Mouse (Mus musculus): ENCODE measurements at regions not wholly inside any gene's neighbourhood (a gene's known extent, or its start where the extent isn't known, plus 50 kb on each side); places are given as distances from the start of the nearest gene placed in this dataset.
A peak's percentile ranks its signal among the peaks of the same experiment; 100 is the strongest.

DNA sequence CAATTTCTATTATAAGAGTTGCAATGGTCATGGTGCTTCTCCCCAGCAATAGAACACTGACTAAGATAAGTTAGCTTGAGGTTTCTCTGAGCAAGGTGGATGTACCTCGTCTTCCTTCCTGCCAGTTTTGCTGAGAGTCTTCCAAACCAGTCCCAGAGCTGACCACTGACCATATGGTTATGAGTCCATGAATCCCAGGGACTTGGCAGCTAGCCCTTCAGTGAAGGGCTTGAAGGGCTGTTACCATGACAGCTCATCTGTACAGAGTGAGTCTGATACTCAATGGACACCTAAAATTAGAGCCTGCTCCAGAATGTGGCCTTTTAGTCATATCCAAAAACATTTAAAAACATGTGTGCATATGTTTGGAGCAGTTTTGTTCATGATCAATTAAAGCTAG lies 297.5 kb upstream of the Thsd7b start:
- DNase-seq (ENCODE audit: low read depth, low spot score): no peak

- no peak for DNase-seq (ENCODE audit: low read depth, low spot score)
Measured at GRCm38 (mm10) chr1:128951436-128951835, 321.7 kb upstream of the Thsd7b start.

DNA sequence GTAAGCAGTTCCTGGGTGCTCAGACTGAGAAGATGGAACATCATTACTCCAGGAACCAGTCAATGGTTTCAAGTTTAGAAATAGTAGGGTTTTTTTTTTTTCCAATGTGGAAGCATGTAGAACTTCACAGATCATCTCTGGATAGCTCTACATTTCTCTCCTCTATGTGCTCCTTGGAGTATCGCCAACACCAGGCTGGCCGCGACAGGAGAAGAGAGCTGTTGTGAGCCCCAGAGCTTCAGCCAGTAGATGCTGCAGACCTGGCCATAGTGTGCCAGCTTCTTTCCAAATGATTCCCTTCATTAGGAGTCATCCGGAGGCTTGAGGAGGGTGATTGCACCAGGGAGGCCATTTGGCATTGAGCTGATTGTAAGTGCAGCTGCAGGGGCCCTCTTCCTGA lies 322.6 kb upstream of the Thsd7b start:
- no peak for DNase-seq (ENCODE audit: low read depth, low spot score)

- no peak for DNase-seq (ENCODE audit: low read depth, low spot score)
Measured at GRCm38 (mm10) chr1:128914811-128915210, 322.7 kb upstream of the Cxcr4 start.

DNA sequence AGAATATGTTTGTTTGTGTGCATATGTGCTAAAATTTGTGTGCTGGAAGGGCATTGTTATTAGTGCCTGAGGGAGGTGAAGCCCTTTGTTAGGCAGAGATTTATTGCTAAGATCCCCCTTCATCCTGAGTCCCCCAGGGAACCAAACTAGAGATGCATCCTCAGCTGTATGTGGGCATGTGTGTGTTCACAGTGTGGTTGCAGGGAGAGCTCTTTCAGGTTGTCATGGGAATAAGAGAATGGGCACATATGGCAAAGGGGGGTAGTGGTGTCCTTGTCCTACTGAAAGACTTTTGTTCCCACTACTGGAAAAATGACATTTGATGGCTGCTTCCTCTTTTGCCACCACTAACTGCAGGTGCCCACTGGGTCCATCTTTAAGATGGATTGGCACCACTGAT lies 320.4 kb upstream of the Cxcr4 start:
- peak; percentile 26 for DNase-seq (ENCODE audit: low read depth, low spot score)

DNA sequence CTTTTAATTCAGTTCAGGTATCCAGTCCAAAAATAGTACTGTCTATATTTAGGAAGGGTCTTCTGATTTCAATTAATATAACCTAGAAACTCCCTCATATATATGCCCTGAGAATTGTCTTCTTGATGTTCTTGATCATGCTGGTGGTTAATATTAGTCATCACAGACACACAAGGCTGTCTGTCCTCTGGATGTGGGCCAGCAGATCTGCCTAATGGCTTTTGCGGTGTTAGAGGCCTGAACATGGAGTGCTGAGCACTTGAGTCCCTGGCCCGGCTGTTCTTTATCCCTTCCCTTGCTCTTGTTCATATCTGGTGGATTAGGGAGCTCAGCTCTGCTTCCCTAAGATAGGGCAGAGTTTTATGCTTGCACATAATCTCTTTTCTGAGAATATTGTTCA lies 315.5 kb upstream of the Cxcr4 start:
- no peak for DNase-seq (ENCODE audit: low read depth, low spot score)

DNA sequence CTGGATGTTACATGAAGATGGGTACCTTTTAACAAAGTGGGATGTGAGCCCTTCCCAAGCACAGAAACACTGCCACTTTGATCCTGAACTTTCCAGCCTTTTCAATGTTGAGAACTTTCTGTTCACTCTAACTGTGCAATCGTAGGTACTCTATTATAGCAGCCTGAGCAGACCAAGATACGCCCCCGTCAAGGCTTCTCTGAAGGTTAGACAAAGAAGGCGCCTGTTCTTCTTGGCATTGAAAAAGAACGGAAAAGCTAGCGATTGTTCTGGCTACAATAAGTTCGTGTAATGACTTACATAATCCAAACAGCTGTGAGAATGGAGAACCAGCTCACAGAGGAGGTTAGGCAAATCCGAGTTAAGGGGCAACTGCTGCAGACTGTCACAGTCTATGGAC lies 305.9 kb upstream of the Cxcr4 start:
- DNase-seq (ENCODE audit: low read depth, low spot score): peak; percentile 44

DNA sequence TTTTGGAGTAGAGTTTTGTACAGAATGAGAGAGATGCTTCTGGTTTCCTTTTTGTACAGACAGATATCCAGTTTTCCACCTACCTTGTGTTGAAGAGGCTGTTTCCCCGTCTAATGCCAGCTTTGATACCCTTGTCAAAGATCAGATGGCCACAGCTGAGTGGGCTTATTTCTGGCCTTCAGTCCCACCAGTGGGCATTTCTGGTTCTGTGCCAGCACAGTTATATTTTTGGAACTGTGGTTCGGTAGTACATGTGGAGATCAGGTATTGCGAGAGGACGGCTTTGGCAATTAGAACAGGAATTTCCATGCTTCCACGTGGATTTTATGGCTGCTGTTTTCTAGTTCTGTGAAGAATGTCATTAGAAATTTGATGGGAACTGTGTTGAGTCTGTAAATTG lies 302.5 kb upstream of the Cxcr4 start:
- DNase-seq (ENCODE audit: low read depth, low spot score): no peak

GRCm38 (mm10) chr1:128878291-128878690 lies 286.2 kb upstream of the Cxcr4 start:
- DNase-seq (ENCODE audit: low read depth, low spot score): peak; percentile 50

DNA sequence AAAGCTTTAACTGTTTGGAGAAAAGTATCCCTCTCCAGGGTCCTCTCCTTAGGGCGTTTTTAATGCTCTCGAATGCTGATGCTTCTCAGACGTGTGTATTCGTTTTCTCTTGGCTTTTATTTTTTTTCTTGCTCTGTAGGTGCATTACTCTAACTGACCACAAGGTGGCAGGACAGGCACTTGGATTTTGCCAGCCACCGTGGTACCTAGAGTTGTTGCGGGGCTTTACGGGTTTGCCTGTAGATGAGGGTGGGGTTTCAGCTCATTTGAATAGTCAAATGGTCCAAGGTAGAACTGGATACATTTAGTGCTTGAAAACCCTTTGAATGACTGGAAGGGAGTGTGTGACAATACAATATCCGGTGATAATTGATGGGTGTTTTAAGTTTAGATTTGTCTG lies 283.2 kb upstream of the Cxcr4 start:
- DNase-seq (ENCODE audit: low read depth, low spot score): no peak

DNA sequence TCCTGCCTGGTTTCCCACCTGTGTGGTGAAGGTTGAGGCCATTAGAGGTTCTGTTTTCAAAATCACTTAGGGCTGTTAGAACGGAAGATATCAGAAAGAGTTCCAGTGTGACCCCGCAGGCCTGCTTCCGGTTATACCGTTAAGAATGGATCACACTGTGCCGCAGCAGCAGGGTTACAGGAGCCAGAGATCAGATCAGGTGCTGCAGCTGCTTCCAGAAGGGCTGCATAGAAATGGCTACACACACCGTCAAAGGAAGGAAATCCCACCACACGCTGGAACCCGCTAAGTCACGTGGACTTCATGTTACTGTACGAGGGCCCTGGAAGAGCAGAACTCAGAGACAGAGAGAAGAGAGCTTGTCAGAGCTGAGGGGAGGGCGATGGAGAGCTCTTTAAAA lies 282.1 kb upstream of the Cxcr4 start:
- no peak for DNase-seq (ENCODE audit: low read depth, low spot score)

GRCm38 (mm10) chr1:128868761-128869160 lies 276.7 kb upstream of the Cxcr4 start:
- no peak for DNase-seq (ENCODE audit: low read depth, low spot score)

GRCm38 (mm10) chr1:128860537-128860936 lies 268.4 kb upstream of the Cxcr4 start:
- DNase-seq (ENCODE audit: low read depth, low spot score): no peak

- no peak for DNase-seq (ENCODE audit: low read depth, low spot score)
Measured at GRCm38 (mm10) chr1:128860094-128860493, 268.0 kb upstream of the Cxcr4 start.

DNA sequence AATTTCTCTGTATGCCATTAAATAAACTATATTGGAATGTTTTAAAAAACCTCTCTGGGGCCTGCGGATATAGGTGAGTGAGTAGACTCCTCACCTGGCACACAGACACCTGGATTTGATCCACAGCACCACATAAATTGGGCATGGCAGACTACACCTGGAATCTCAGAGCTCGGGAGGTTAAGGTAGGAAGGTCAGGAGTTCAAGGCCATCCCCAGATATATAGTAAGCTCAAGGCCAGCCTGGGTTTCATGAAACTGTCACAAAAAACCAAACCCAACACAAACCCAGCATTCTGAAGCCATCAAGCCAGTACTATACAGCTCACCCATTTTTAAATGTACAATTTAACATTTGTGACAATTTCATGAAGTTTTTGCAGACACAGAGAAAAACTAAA lies 266.6 kb upstream of the Cxcr4 start:
- DNase-seq (ENCODE audit: low read depth, low spot score): no peak

DNA sequence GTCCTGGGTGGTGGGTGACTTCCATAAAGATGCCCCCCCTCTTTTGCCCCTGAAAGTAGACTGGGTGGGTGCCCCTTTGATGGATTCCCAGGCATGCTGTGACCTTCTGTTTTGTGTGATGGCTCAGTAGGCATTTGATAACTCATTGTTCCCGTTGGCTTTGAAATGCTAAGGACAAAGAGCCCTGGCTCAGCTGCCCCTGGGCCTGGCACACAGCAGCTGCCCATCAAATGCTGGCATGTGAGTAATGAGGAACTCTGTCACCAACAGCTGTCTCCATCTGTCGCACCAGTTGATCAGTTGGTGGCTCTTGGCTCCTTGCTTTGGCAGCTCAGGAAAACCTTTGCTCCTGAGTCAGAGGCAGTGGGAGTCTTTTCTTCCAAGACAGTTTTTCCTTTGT lies 264.8 kb upstream of the Cxcr4 start:
- no peak for DNase-seq (ENCODE audit: low read depth, low spot score)

DNA sequence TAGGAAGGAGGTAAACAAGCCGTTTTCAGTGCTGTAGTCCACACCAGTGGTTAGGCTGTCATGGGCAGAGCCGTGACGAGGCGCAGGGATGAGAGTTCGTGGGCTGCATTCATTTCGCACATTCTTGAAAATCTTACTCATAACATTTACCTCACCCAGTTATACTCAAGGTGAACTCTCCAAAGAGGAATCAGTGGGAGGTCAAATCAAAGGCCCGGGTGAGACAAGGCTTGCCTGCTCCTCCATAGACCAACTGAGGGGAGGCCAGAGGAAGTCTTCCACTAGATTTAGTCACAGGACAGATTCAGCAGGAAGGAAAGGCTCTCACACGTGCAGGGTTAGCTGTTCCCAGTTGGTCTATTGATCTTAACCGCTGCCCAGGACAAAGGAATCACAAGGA lies 262.6 kb upstream of the Cxcr4 start:
- DNase-seq (ENCODE audit: low read depth, low spot score): no peak

DNA sequence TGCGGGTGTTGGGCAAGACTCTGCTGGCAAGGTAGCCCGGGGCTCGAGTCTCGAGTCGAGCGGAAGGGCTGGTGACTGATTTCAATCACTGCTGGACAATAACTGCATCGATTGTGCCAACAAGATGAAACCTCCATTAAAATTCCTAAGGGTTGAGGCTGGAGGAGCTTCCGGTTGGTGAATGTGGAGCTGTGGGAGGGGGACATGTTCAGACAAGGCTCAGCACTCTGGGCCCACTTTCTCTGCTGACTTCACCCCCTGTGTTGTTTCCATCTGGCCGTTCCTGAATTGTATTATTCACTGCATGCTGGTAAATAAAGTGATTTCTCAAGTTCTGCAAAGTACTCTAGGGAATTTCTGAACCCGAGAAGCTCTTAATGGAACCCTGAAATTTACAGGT lies 261.2 kb upstream of the Cxcr4 start:
- DNase-seq (ENCODE audit: low read depth, low spot score): no peak

DNA sequence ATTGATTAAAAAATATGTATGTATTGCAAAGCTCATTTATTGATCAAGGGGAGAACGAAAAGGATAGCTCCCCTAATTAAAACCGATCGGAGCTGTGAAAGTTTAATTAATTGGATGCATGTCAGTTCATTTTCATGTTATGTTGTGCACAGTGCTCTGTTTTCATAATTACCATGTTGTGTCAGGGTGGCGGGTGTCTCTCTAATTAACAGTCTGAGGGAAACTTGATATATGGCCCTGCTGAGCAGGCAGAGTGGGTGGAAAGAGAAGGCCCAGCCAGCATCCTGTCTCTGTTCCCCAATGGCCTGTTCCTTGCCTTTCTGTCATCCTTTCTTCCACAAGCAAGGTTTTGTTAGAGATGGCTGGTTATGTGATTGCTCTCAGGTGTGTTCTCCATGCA lies 245.3 kb upstream of the Cxcr4 start:
- DNase-seq (ENCODE audit: low read depth, low spot score): no peak

DNA sequence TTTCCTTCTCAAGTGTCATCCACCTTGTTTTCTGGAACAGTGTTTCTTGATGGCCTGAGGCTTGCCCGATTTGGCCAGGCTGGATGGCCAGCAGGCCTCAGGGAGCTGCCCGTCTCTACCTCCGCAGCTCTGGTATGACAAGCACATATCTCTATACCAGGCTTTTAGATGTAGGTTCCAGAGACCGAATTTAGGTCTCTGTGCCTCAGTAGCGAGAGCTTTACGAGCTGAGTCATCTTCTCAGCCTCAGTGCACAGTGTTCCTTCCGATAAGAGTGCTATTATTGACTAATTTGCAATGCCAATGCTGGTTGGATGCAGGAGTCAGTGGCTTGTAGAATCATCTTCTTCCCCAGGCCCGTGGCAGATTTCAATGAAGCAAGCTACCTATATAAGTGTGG lies 243.4 kb upstream of the Cxcr4 start:
- peak; percentile 4 for DNase-seq (ENCODE audit: low read depth, low spot score)

DNA sequence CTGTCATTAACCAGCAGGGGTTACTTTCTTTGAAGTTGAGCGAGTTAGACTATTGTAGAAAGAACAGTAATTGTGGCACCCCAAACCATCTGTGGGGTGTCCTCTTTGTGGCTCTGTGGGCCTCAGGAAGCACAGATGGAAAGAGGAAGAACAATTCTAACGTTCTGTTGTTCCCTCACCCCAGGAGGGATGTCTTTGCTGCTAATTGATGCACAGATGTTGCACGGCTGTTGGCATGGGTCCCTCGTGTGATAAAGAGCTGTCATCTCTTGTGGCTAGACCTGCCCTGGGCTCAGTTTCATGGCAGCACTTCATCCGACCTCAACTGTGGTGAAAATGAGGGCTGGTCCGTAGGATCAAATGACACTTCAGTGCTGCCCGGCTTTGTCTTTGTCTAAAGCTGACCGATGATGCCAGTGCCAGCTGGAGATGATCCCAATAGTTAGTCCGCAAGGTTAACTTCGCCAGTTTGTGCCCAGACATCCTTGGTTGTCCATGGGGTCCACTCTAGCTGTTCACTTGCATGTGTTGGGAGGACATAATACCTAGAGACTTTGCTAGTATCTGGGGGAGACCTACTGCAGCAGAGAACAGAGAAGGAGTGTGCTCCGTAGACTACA lies 241.1 kb upstream of the Cxcr4 start:
- DNase-seq (ENCODE audit: low read depth, low spot score): no peak

- peak; percentile 15 for DNase-seq (ENCODE audit: low read depth, low spot score)
Measured at GRCm38 (mm10) chr1:128832201-128832883, 240.2 kb upstream of the Cxcr4 start.

GRCm38 (mm10) chr1:128830671-128831240 lies 238.7 kb upstream of the Cxcr4 start:
- DNase-seq (ENCODE audit: low read depth, low spot score): no peak
